In genomic region chr4:147968816-147969215, GRCm38 (mm10) we compare ENCODE assay signal across 23 mouse cellular contexts. TPM values are rescaled to one million over a fixed set of nuclear protein-coding genes. Genes with fewer than 3 reads are reported as not detected.
DNase-seq lines count a peak whose midpoint lies in the region; ATAC-seq lines count a peak whose summit lies in the region.
"Had no signal": no experiment of that assay in that cellular context is flagged by ENCODE, and none has a peak within 500 bp of the region (broad histone marks: within the 10 kb centered on the region; RNA-seq: fewer than 3 reads in every experiment).

No protein-coding gene starts in this region.

- H3K4me1 ChIP-seq in heart, embryonic 10.5 days = peaks cover 38% of the 10 kb centered on the region
- H3K4me1 ChIP-seq in heart, embryonic 14.5 days (ENCODE audit: control insufficient read depth in 2 of 2, insufficient read depth in 2 of 2, low read length in 2 of 2) = peaks cover 24 to 33% of the 10 kb centered on the region in 2 experiments
- H3K4me1 ChIP-seq in liver, embryonic 12.5 days = peaks cover 9% of the 10 kb centered on the region
- H3K4me1 ChIP-seq in kidney, embryonic 14.5 days (ENCODE audit: control insufficient read depth, insufficient read depth, low read length) = no peaks in the 10 kb centered on the region
- H3K4me1 ChIP-seq: embryonic facial prominence, embryonic 10.5 days; forebrain, embryonic 13.5 days; hindbrain, embryonic 15.5 days had no signal

- intact Hi-C loops in heart, postnatal 36 days (cut with DNase I) = no loop called here

- no peaks in the 10 kb centered on the region for H3K9me3 ChIP-seq in heart, embryonic 10.5 days
- no peaks in the 10 kb centered on the region for H3K9me3 ChIP-seq in heart, embryonic 14.5 days (ENCODE audit: control insufficient read depth, low read length)
- no peaks in the 10 kb centered on the region for H3K9me3 ChIP-seq in liver, embryonic 12.5 days (replicated peaks)
- no peaks in the 10 kb centered on the region for H3K9me3 ChIP-seq in kidney, embryonic 14.5 days (ENCODE audit: control insufficient read depth, low read length)
- H3K9me3 ChIP-seq: forebrain, embryonic 13.5 days; hindbrain, embryonic 15.5 days had no signal

- 41% methylated on average over 2 of the region's 2 CpGs for WGBS in heart, embryonic 10.5 days
- 22% methylated on average over 2 of the region's 2 CpGs for WGBS in heart, embryonic 14.5 days
- WGBS in liver, embryonic 12.5 days (ENCODE audit: insufficient replicate concordance) = 68% methylated on average over 2 of the region's 2 CpGs
- WGBS in kidney, embryonic 14.5 days = 79% methylated on average over 2 of the region's 2 CpGs

- peak overlapping the region; percentile 53; the same call in 1 of the 2 replicates for H3K9ac ChIP-seq in heart, embryonic 14.5 days (ENCODE audit: low read length)
- no peak overlapping the region for H3K9ac ChIP-seq in liver, embryonic 12.5 days
- H3K9ac ChIP-seq in kidney, embryonic 14.5 days (ENCODE audit: low read depth, low read length) = no peak overlapping the region
- H3K9ac ChIP-seq: forebrain, embryonic 13.5 days; forebrain, postnatal 0 days; hindbrain, embryonic 15.5 days had no signal

- H3K36me3 ChIP-seq in heart, embryonic 10.5 days = no peaks in the 10 kb centered on the region
- no peaks in the 10 kb centered on the region for H3K36me3 ChIP-seq in heart, embryonic 14.5 days (ENCODE audit: control insufficient read depth, insufficient read depth, low read length)
- H3K36me3 ChIP-seq in liver, embryonic 12.5 days = no peaks in the 10 kb centered on the region
- no peaks in the 10 kb centered on the region for H3K36me3 ChIP-seq in kidney, embryonic 14.5 days (ENCODE audit: control insufficient read depth, insufficient read depth, low read length)
- H3K36me3 ChIP-seq: embryonic facial prominence, embryonic 10.5 days; hindbrain, embryonic 15.5 days had no signal

- peaks cover 14% of the 10 kb centered on the region for H3K27me3 ChIP-seq in heart, embryonic 10.5 days (ENCODE audit: insufficient read depth, poor library complexity, severe bottlenecking)
- peaks cover 8% of the 10 kb centered on the region; the same call in 1 of the 2 replicates for H3K27me3 ChIP-seq in heart, embryonic 14.5 days (ENCODE audit: control insufficient read depth, insufficient read depth, low read length)
- H3K27me3 ChIP-seq in liver, embryonic 12.5 days (replicated peaks) = 0 out of 2 replicates have a peak, but pooled peaks cover 3% of the 10 kb centered on the region
- H3K27me3 ChIP-seq in kidney, embryonic 14.5 days (ENCODE audit: control insufficient read depth, insufficient read depth, low read length) = no peaks in the 10 kb centered on the region
- H3K27me3 ChIP-seq: forebrain, embryonic 13.5 days; hindbrain, embryonic 15.5 days had no signal

- H3K4me3 ChIP-seq in heart, embryonic 10.5 days = peak overlapping the region; percentile 41; the same call in 1 of the 2 replicates
- no peak overlapping the region; a peak in 1 of 4 replicates for H3K4me3 ChIP-seq in heart, embryonic 14.5 days (ENCODE audit: control insufficient read depth in 1 of 2, insufficient read depth in 1 of 2, low read depth in 1 of 2, low read length in 2 of 2)
- H3K4me3 ChIP-seq in liver, embryonic 12.5 days = no peak overlapping the region
- H3K4me3 ChIP-seq in kidney, embryonic 14.5 days (ENCODE audit: low read length) = no peak overlapping the region
- H3K4me3 ChIP-seq: embryonic facial prominence, embryonic 10.5 days; forebrain, embryonic 13.5 days; hindbrain, embryonic 15.5 days had no signal

- ATAC-seq in heart, embryonic 14.5 days (ENCODE audit: insufficient number of reproducible peaks, insufficient read depth, low FRiP score, low read depth) = no peak; the same call in 1 of the 2 replicates
- ATAC-seq in liver, embryonic 12.5 days = no peak
- ATAC-seq in kidney, embryonic 14.5 days (ENCODE audit: low FRiP score, low TSS enrichment) = no peak
- ATAC-seq: forebrain, embryonic 13.5 days; forebrain, postnatal 0 days; intestine, embryonic 16.5 days had no signal

- peak overlapping the region; percentile 58 for H3K4me2 ChIP-seq in heart, embryonic 14.5 days (ENCODE audit: low read length)
- H3K4me2 ChIP-seq in liver, embryonic 12.5 days = peak overlapping the region; percentile 21; the same call in 1 of the 2 replicates
- H3K4me2 ChIP-seq in kidney, embryonic 14.5 days (replicated peaks; ENCODE audit: low read depth, low read length) = no peak overlapping the region
- H3K4me2 ChIP-seq: forebrain, embryonic 13.5 days; hindbrain, embryonic 15.5 days had no signal

- no peak for DNase-seq in heart, embryonic 10.5 days (ENCODE audit: low spot score)
- DNase-seq in heart, postnatal 36 days = no peak
- DNase-seq in heart, adult 18-20 months = no peak
- DNase-seq in liver = no peak
- peak; percentile 35 for DNase-seq in heart, postnatal 4 days
- DNase-seq: adrenal gland, adult 8-10 months; adrenal gland, postnatal 36 days; cerebellum, adult 9-10 months; forebrain, postnatal 0 days; gastrocnemius, postnatal 25 days; kidney, adult 2 months had no signal

- H3K27ac ChIP-seq in heart, embryonic 10.5 days = peak overlapping the region; percentile 80
- peak overlapping the region; percentile 88 to 92 for H3K27ac ChIP-seq in heart, embryonic 14.5 days (replicated peaks in 1 of 2; ENCODE audit: control insufficient read depth in 1 of 2, insufficient read depth in 1 of 2, low read depth in 2 of 2, low read length in 2 of 2)
- no peak overlapping the region for H3K27ac ChIP-seq in liver, embryonic 12.5 days
- no peak overlapping the region for H3K27ac ChIP-seq in kidney, embryonic 14.5 days (ENCODE audit: low read depth, low read length)
- H3K27ac ChIP-seq: embryonic facial prominence, embryonic 10.5 days; forebrain, embryonic 13.5 days; hindbrain, embryonic 15.5 days had no signal

RNA-seq across cellular contexts. Expression of gene Nppb, which starts 16.8 kb away (rescaled TPM):
- 124 and 308 TPM in 2 replicates for polyA plus RNA-seq in heart, embryonic 10.5 days (2016; fragmentation: Nextera tagmentation; extraction: Ambion mirVana)
- total RNA-seq in heart, postnatal 36 days (2021) = 100 to 1,000 TPM in 1 of 2 experiments, 10 to 100 TPM in 1; 93.0 to 227 TPM
- 180 and 234 TPM in 2 replicates for polyA plus RNA-seq in heart, embryonic 14.5 days (2014; fragmentation: Nextera tagmentation; extraction: Ambion mirVana)
- total RNA-seq in heart, adult 18-20 months (2021) = 100 to 1,000 TPM; 170 to 310 TPM
- not detected in 2 replicates for polyA plus RNA-seq in liver, embryonic 12.5 days (2016; fragmentation: Nextera tagmentation; extraction: Ambion mirVana)
- 100 to 1,000 TPM; 736 to 787 TPM for total RNA-seq in heart, postnatal 4 days (2021)
- polyA plus RNA-seq in kidney, embryonic 14.5 days (2014; fragmentation: Nextera tagmentation; extraction: Ambion mirVana) = not detected in 2 replicates
- total RNA-seq: forebrain, postnatal 0 days; gastrocnemius, adult 18-20 months; gastrocnemius, postnatal 25 days; granulocyte monocyte progenitor cell, adult 5-6 weeks had no signal
- polyA plus RNA-seq: embryonic facial prominence, embryonic 14.5 days; forebrain, embryonic 13.5 days; intestine, embryonic 16.5 days; kidney, adult 2 months had no signal

RNA-seq across cellular contexts. Expression of gene 2510039O18Rik, which starts 28.1 kb away (rescaled TPM):
- polyA plus RNA-seq in heart, embryonic 10.5 days (2016; fragmentation: Nextera tagmentation; extraction: Ambion mirVana) = 13.6 and 18.5 TPM in 2 replicates
- total RNA-seq in heart, postnatal 36 days (2021) = 10 to 100 TPM; 37.2 to 41.2 TPM
- 19.3 and 22.1 TPM in 2 replicates for polyA plus RNA-seq in heart, embryonic 14.5 days (2014; fragmentation: Nextera tagmentation; extraction: Ambion mirVana)
- total RNA-seq in heart, adult 18-20 months (2021) = 10 to 100 TPM; 38.1 to 43.1 TPM
- 19.1 and 21.0 TPM in 2 replicates for polyA plus RNA-seq in liver, embryonic 12.5 days (2016; fragmentation: Nextera tagmentation; extraction: Ambion mirVana)
- 10 to 100 TPM; 46.8 to 49.3 TPM for total RNA-seq in heart, postnatal 4 days (2021)
- 19.0 and 22.1 TPM in 2 replicates for polyA plus RNA-seq in kidney, embryonic 14.5 days (2014; fragmentation: Nextera tagmentation; extraction: Ambion mirVana)

RNA-seq across cellular contexts. Expression of gene Nppa, which starts 31.7 kb away (rescaled TPM):
- 2,404 and 4,482 TPM in 2 replicates for polyA plus RNA-seq in heart, embryonic 10.5 days (2016; fragmentation: Nextera tagmentation; extraction: Ambion mirVana)
- 1,000 to 10,000 TPM; 1,742 to 1,804 TPM for total RNA-seq in heart, postnatal 36 days (2021)
- polyA plus RNA-seq in heart, embryonic 14.5 days (2014; fragmentation: Nextera tagmentation; extraction: Ambion mirVana) = 7,026 and 7,623 TPM in 2 replicates
- 1,000 to 10,000 TPM; 1,365 to 1,908 TPM for total RNA-seq in heart, adult 18-20 months (2021)
- 1.3 and 2.0 TPM in 2 replicates for polyA plus RNA-seq in liver, embryonic 12.5 days (2016; fragmentation: Nextera tagmentation; extraction: Ambion mirVana)
- total RNA-seq in heart, postnatal 4 days (2021) = 1,000 to 10,000 TPM; 1,585 to 1,953 TPM
- polyA plus RNA-seq in kidney, embryonic 14.5 days (2014; fragmentation: Nextera tagmentation; extraction: Ambion mirVana) = 0.45 TPM in 1 of 2 replicates, not detected in the other
- total RNA-seq: adrenal gland, adult 8-10 months; adrenal gland, postnatal 36 days; ES-E14; forebrain, postnatal 0 days; gastrocnemius, adult 18-20 months; gastrocnemius, postnatal 25 days; granulocyte monocyte progenitor cell, adult 5-6 weeks had no signal
- polyA plus RNA-seq: embryonic facial prominence, embryonic 14.5 days; hindbrain, embryonic 11.5 days had no signal

RNA-seq across cellular contexts. Expression of gene Plod1, which starts 32.2 kb away (rescaled TPM):
- 40.8 and 44.9 TPM in 2 replicates for polyA plus RNA-seq in heart, embryonic 10.5 days (2016; fragmentation: Nextera tagmentation; extraction: Ambion mirVana)
- total RNA-seq in heart, postnatal 36 days (2021) = 10 to 100 TPM; 71.3 to 89.9 TPM
- polyA plus RNA-seq in heart, embryonic 14.5 days (2014; fragmentation: Nextera tagmentation; extraction: Ambion mirVana) = 50.1 and 50.7 TPM in 2 replicates
- total RNA-seq in heart, adult 18-20 months (2021) = 10 to 100 TPM; 61.0 to 65.3 TPM
- 26.4 TPM in 2 replicates for polyA plus RNA-seq in liver, embryonic 12.5 days (2016; fragmentation: Nextera tagmentation; extraction: Ambion mirVana)
- total RNA-seq in heart, postnatal 4 days (2021) = 10 to 100 TPM; 80.9 to 82.5 TPM
- 28.5 and 40.7 TPM in 2 replicates for polyA plus RNA-seq in kidney, embryonic 14.5 days (2014; fragmentation: Nextera tagmentation; extraction: Ambion mirVana)

Comparison
In these comparisons a context has a peak if more than half of its experiments do, and no peak if none do; other contexts are left out.
1. H3K27ac ChIP-seq: peak in heart, embryonic 10.5 days (single experiment) and heart, embryonic 14.5 days (2 of 2); none in liver, embryonic 12.5 days (single experiment) and kidney, embryonic 14.5 days (single experiment).
2. RNA of gene Nppb, which starts 16.8 kb away (polyA plus RNA-seq): 180 to 234 TPM in heart, embryonic 14.5 days and 124 to 308 TPM in heart, embryonic 10.5 days; not detected in liver, embryonic 12.5 days and not detected in kidney, embryonic 14.5 days; every median in the first group is over 100 times any median in the second.
3. RNA of gene Nppa, which starts 31.7 kb away (polyA plus RNA-seq): 7,026 to 7,623 TPM in heart, embryonic 14.5 days and 2,404 to 4,482 TPM in heart, embryonic 10.5 days; 1.3 to 2.0 TPM in liver, embryonic 12.5 days and 0.45 TPM in kidney, embryonic 14.5 days; every median in the first group is over 100 times any median in the second.